Mouse (Mus musculus) forebrain, postnatal 0 days (tissue): Measurements from ENCODE around the gene Ccdc113. TPM values are rescaled to one million over a fixed set of nuclear protein-coding genes. Genes with fewer than 3 reads are reported as not detected.

Experiments
- ATAC-seq: fragments of 200-750 bp; cut with Nextera tagmentation; 2 replicates; pipeline ENCODE4 v1.8.0; 2017; ENCODE audit warnings: mild to moderate bottlenecking, moderate library complexity
- DNase-seq: peaks from one replicate; pipeline ENCODE4 v3.0.0-alpha.2; 2015
- H3K27ac ChIP-seq: fragments of 300-500 bp; sonication (generic); 2 replicates; pipeline ENCODE4 v1.5.1; 2014; ENCODE audit warnings: low read depth, mild to moderate bottlenecking, antibody characterized with exemption, low read length, moderate library complexity, mixed read lengths
- H3K27me3 ChIP-seq: fragments of 300-500 bp; sonication (generic); 2 replicates; pipeline ENCODE4 v1.6.1; 2014; ENCODE audit warnings: mild to moderate bottlenecking, low read length, mixed read lengths; ENCODE audit not compliant: insufficient read depth
- H3K36me3 ChIP-seq: fragments of 300-500 bp; sonication (generic); 2 replicates; pipeline ENCODE4 v1.6.1; 2014; ENCODE audit warnings: mild to moderate bottlenecking, moderate library complexity; ENCODE audit not compliant: insufficient read depth
- H3K4me1 ChIP-seq: fragments of 300-500 bp; sonication (generic); 2 replicates; pipeline ENCODE4 v1.6.1; 2014; ENCODE audit warnings: antibody characterized with exemption; ENCODE audit not compliant: insufficient read depth
- H3K4me2 ChIP-seq: fragments of 300-500 bp; sonication (generic); 2 replicates; pipeline ENCODE4 v1.6.1; 2014; ENCODE audit warnings: low read depth, mild to moderate bottlenecking, moderate library complexity
- H3K4me3 ChIP-seq: fragments of 300-500 bp; sonication (generic); 2 replicates; pipeline ENCODE4 v1.5.1; 2014; ENCODE audit warnings: low read depth, low read length, mixed read lengths
- H3K9ac ChIP-seq: fragments of 300-500 bp; sonication (generic); 2 replicates; pipeline ENCODE4 v1.6.1; 2014; ENCODE audit warnings: mild to moderate bottlenecking
- H3K9me3 ChIP-seq: fragments of 300-500 bp; sonication (generic); 2 replicates; pipeline ENCODE4 v1.6.1; 2016; ENCODE audit warnings: low read length
- CTCF ChIP-seq: sonication (generic); IDR thresholded peaks from 2 replicates; pipeline ENCODE4 v1.5.1; 2016; ENCODE audit warnings: antibody characterized with exemption, control low read depth, low read depth
- WGBS: fragments of 180-500 bp; shearing (Covaris S2); extraction: QIAGEN DNeasy Blood & Tissue Kit; methylation state at CpG from one replicate; pipeline ENCODE4 v1.1.7; 2014; 5-methylcytosine and 5-hydroxymethylcytosine counted together
- polyA plus RNA-seq: library from polyadenylated mRNA; unstranded; fragments of >200 nt; fragmentation: Nextera tagmentation; extraction: Ambion mirVana; gene quantifications from 2 replicates; pipeline ENCODE4 v1.2.1, GENCODE M21; 2015
- total RNA-seq: library from RNA; depleted of rRNA; stranded (reverse); fragments of >200 nt; gene quantifications from 2 replicates; pipeline ENCODE4 v1.2.3, GENCODE M21; 2014

The Ccdc113 gene
- total and polyA plus RNA-seq, 2 experiments from 2014 or later, result 3.7 to 5.3 TPM

DNA sequence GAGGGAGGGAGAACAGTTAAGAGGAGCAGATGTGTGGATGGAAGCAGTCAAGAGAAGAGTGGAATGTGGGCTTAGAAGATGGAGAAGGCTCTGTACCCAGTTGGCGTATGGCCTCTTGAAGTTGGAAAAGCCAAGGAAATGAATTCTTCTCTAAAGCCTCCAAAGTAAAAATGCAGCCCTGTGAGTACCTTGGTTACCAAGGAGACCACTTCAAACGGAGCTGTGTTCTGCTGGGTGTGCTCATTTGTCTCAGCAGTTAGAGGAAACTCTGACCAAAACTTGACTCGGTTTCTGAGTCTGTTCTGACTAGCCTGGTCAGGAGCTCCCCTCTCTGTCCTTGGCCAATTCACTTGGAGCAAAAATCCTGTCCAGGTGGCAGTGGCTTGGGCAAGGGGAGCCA is 37.5 kb upstream of the Ccdc113 start:
- Histone ChIP-seq H3K9me3 (no peaks in the 10 kb centered on the region), H3K27ac (no peak overlapping the region), H3K4me3 (no peak overlapping the region), H3K27me3 (no peaks in the 10 kb centered on the region), H3K9ac (no peak overlapping the region), H3K36me3 (no peaks in the 10 kb centered on the region), H3K4me2 (no peak overlapping the region), H3K4me1 (no peaks in the 10 kb centered on the region)
- ATAC-seq (no peak), DNase-seq (no peak)
- no peak for TF ChIP-seq CTCF
- 32% methylated on average over 3 of the region's 3 CpGs for WGBS

- Histone ChIP-seq H3K36me3 (no peaks in the 10 kb centered on the region), H3K27me3 (no peaks in the 10 kb centered on the region), H3K9ac (no peak overlapping the region), H3K9me3 (no peaks in the 10 kb centered on the region), H3K4me2 (no peak overlapping the region), H3K27ac (no peak overlapping the region), H3K4me1 (no peaks in the 10 kb centered on the region), H3K4me3 (no peak overlapping the region)
- TF ChIP-seq CTCF, result no peak
- 86% methylated on average over 3 of the region's 3 CpGs for WGBS
- ATAC-seq (no peak), DNase-seq (no peak)
Observed at GRCm38 (mm10) chr8:95497821-95498220, 36.1 kb upstream of the Ccdc113 start.

- no peaks in the 10 kb centered on the region for H3K36me3 ChIP-seq
- H3K27me3 ChIP-seq, result no peaks in the 10 kb centered on the region
- no peak overlapping the region for H3K27ac ChIP-seq
- no peak overlapping the region for H3K4me3 ChIP-seq
- no peak overlapping the region for H3K9ac ChIP-seq
- no peak overlapping the region for H3K4me2 ChIP-seq
- ATAC-seq, result no peak
- TF ChIP-seq CTCF, result no peak
- H3K9me3 ChIP-seq, result no peaks in the 10 kb centered on the region
- 64% methylated on average over 4 of the region's 4 CpGs for WGBS
- DNase-seq, result no peak
- no peaks in the 10 kb centered on the region for H3K4me1 ChIP-seq
Observed at GRCm38 (mm10) chr8:95499266-95500064, 34.4 kb upstream of the Ccdc113 start.

DNA sequence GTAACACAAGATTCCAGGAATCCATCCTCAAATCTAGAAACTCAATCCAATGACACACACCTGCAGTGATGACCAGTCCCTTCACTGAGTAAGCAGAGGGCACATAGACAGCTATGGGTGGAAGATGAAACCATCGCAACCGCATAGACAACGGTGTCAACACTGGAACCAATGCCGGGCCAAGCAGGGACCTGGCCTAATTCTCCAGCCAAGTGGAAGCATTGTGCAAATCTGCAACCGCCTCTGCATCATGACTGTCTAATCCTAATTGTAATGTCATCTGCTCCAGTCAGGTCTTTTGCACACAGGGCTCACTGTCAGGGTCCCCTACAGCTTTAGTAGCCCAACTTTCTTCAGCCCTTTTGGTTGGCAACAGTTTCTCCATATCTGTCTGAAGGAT is 33.4 kb upstream of the Ccdc113 start:
- Histone ChIP-seq H3K27ac (no peak overlapping the region), H3K4me2 (no peak overlapping the region), H3K36me3 (no peaks in the 10 kb centered on the region), H3K9me3 (no peaks in the 10 kb centered on the region), H3K27me3 (no peaks in the 10 kb centered on the region), H3K9ac (no peak overlapping the region), H3K4me3 (no peak overlapping the region), H3K4me1 (no peaks in the 10 kb centered on the region)
- WGBS, result 98% methylated on average over 5 of the region's 5 CpGs
- ATAC-seq (no peak), DNase-seq (no peak)
- TF ChIP-seq CTCF, result no peak

- DNase-seq (no peak), ATAC-seq (no peak)
- Histone ChIP-seq H3K4me1 (no peaks in the 10 kb centered on the region), H3K4me3 (no peak overlapping the region), H3K9ac (no peak overlapping the region), H3K4me2 (no peak overlapping the region), H3K9me3 (no peaks in the 10 kb centered on the region), H3K36me3 (no peaks in the 10 kb centered on the region), H3K27ac (no peak overlapping the region), H3K27me3 (no peaks in the 10 kb centered on the region)
- no peak for TF ChIP-seq CTCF
- WGBS, result 72% methylated on average over 7 of the region's 7 CpGs
Observed at GRCm38 (mm10) chr8:95502431-95502830, 31.5 kb upstream of the Ccdc113 start.

DNA sequence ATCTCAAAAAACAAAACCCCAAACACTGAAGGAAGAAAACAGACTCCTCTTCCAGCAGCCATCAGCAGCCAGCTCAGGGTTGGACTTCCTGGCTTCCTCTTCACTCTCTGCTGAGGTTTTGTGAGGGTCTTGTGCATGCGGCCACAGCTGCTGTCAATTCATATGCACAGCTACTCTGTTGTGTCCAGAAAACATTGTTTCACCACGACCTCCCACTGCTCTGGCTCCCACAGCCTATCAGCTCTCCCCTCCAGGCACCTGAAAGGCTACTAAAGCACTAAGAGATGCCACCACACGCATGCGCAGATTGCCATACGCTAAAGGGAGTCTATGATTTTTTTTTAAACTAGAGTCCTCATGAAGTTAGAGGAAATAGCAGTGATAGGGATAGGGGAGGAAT is 29.1 kb upstream of the Ccdc113 start:
- Histone ChIP-seq H3K27ac (no peak overlapping the region), H3K9me3 (no peaks in the 10 kb centered on the region), H3K27me3 (no peaks in the 10 kb centered on the region), H3K4me2 (no peak overlapping the region), H3K4me3 (no peak overlapping the region), H3K36me3 (no peaks in the 10 kb centered on the region), H3K4me1 (no peaks in the 10 kb centered on the region), H3K9ac (no peak overlapping the region)
- ATAC-seq (no peak), DNase-seq (no peak)
- no peak for TF ChIP-seq CTCF
- 58% methylated on average over 5 of the region's 5 CpGs for WGBS

DNA sequence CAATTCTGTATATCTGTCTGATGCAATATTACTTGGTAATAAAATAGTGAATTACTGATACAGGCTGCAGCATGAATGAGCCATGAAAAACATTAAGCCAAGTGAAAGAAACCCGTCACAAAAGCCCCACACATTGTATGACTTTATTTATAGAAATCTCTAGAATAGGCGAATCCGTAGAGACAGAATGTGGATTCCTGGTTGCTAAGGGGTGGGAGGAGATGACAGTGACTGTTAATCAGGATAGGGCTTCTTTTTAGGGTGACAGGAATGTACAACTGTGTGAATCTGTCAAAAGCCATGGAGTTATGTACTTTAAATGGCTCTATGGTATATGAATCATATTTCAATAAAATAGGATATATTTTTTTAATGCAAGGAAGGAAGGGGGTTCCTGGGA is 28.3 kb upstream of the Ccdc113 start:
- Histone ChIP-seq H3K9me3 (no peaks in the 10 kb centered on the region), H3K36me3 (no peaks in the 10 kb centered on the region), H3K4me3 (no peak overlapping the region), H3K27ac (peak overlapping the region; percentile 71; the same call in 1 of the 2 replicates), H3K27me3 (no peaks in the 10 kb centered on the region), H3K4me1 (no peaks in the 10 kb centered on the region), H3K4me2 (no peak overlapping the region), H3K9ac (no peak overlapping the region)
- WGBS, result 61% methylated on average over 3 of the region's 3 CpGs
- DNase-seq, result peak; percentile 43
- peak; percentile 84 for ATAC-seq
- no peak for TF ChIP-seq CTCF
